Mouse (Mus musculus) kidney, adult 2 months (tissue): ENCODE data around the gene Tomm70a.

Experiments
- CTCF ChIP-seq: fragments of 200-500 bp; conservative IDR thresholded peaks from 2 replicates; pipeline ENCODE4 v1.5.1; 2011; ENCODE audit warnings: low read depth, mild to moderate bottlenecking, control low read depth, low read length, moderate library complexity, mixed read lengths; ENCODE audit not compliant: insufficient read depth, insufficient read length
- POLR2A ChIP-seq: fragments of 200-500 bp; IDR thresholded peaks from one replicate; pipeline ENCODE4 v1.6.1; 2011; ENCODE audit warnings: low read depth, low read length, control low read depth

- TF ChIP-seq CTCF: peak; percentile 75
- no peak for TF ChIP-seq POLR2A
These were observed 55.8 kb downstream of the Tomm70a start for GRCm38 (mm10) chr16:57177254-57177653.
